Comparison of ENCODE assay signal across 28 mouse cellular contexts in genomic region chr11:34035909-34036658, GRCm38 (mm10). TPM values are rescaled to one million over a fixed set of nuclear protein-coding genes. Genes with fewer than 3 reads are reported as not detected.
DNase-seq lines count a peak whose midpoint lies in the region; ATAC-seq and TF ChIP-seq lines count a peak whose summit lies in the region.
"Had no signal": no experiment of that assay in that cellular context is flagged by ENCODE, and none has a peak within 500 bp of the region (broad histone marks: within the 10 kb centered on the region; RNA-seq: fewer than 3 reads in every experiment).

No protein-coding gene starts in this region.

- in situ Hi-C loops in CH12.LX (cut with MboI; ENCODE audit: low pct_ligation_motif_present, low pct_unique_long_range_greater_than_20kb, low sequenced_read_pairs), result no loop called here

- no peak for TF ChIP-seq POLR2A in CH12.LX (IDR thresholded peaks at IDR 0.05; ENCODE audit: low read depth, low read length)

- no peaks in the 10 kb centered on the region for H3K36me3 ChIP-seq in CH12.LX (replicated peaks in 1 of 2; ENCODE audit: control insufficient read depth in 1 of 2, insufficient read depth in 1 of 2, low read length in 1 of 2)
- H3K36me3 ChIP-seq: embryonic facial prominence, embryonic 13.5 days; forebrain, embryonic 12.5 days; kidney, embryonic 15.5 days; limb, embryonic 15.5 days; liver, embryonic 15.5 days; midbrain, embryonic 13.5 days; neural tube, embryonic 13.5 days had no signal

- H3K9me3 ChIP-seq in CH12.LX (replicated peaks; ENCODE audit: low read length), result no peaks in the 10 kb centered on the region
- H3K9me3 ChIP-seq: embryonic facial prominence, embryonic 13.5 days; forebrain, embryonic 12.5 days; kidney, embryonic 15.5 days; limb, embryonic 15.5 days; liver, embryonic 15.5 days; megakaryocyte, embryonic 14.5 days; midbrain, embryonic 13.5 days; neural tube, embryonic 13.5 days had no signal

- ATAC-seq in megakaryocyte progenitor cell, adult 5-6 weeks (replicated peaks; ENCODE audit: poor library complexity), result peak; percentile 45
- ATAC-seq: hindbrain, postnatal 0 days; midbrain, embryonic 13.5 days had no signal

- peak; percentile 3 to 7 for DNase-seq in cerebellum, postnatal 14 days
- no peak for DNase-seq in cerebellum, postnatal 36 days
- peak; percentile 74 for DNase-seq in CD4-positive helper T cell, adult 2 months (ENCODE audit: low read depth, low spot score)
- peak; percentile 67 for DNase-seq in CH12.LX (ENCODE audit: extremely low read depth)
- no peak for DNase-seq in right cerebral cortex, adult 2 months (ENCODE audit: low spot score in 2 of 2)
- no peak for DNase-seq in spleen, postnatal 14 days (ENCODE audit: low spot score in 2 of 2)
- no peak for DNase-seq in thymus, postnatal 4 days
- DNase-seq: cerebellum, adult 11 months; cerebellum, adult 9-11 months; embryo, embryonic 11 days; gastrocnemius, postnatal 25 days; kidney, adult 11 months; layer of hippocampus, adult 9-11 months; left cerebral cortex, postnatal 4 days; right cerebral cortex, adult 18-20 months had no signal

- no peaks in the 10 kb centered on the region for H3K79me2 ChIP-seq in CH12.LX (replicated peaks; ENCODE audit: control insufficient read depth, extremely low read depth, insufficient read depth, poor library complexity, severe bottlenecking)

- 0 out of 2 replicates have a peak, but pooled peaks have one; percentile 30 for TF ChIP-seq EP300 in CH12.LX (IDR thresholded peaks at IDR 0.05; ENCODE audit: low read length)

- TF ChIP-seq RAD21 in CH12.LX (IDR thresholded peaks at IDR 0.05; ENCODE audit: low read depth, low read length), result no peak

- H3K4me3 ChIP-seq in CH12.LX (replicated peaks in 1 of 3; ENCODE audit: low read depth in 2 of 3, low read length in 2 of 3, poor library complexity in 1 of 3), result no peak overlapping the region
- H3K4me3 ChIP-seq: embryonic facial prominence, embryonic 13.5 days; erythroblast, embryonic 14.5 days; forebrain, embryonic 12.5 days; kidney, embryonic 15.5 days; limb, embryonic 15.5 days; liver, embryonic 15.5 days; megakaryocyte, embryonic 14.5 days; midbrain, embryonic 13.5 days; neural tube, embryonic 13.5 days had no signal

- no peaks in the 10 kb centered on the region for H3K27me3 ChIP-seq in CH12.LX (replicated peaks)
- H3K27me3 ChIP-seq: embryonic facial prominence, embryonic 13.5 days; forebrain, embryonic 12.5 days; kidney, embryonic 15.5 days; limb, embryonic 15.5 days; liver, embryonic 15.5 days; megakaryocyte, embryonic 14.5 days; midbrain, embryonic 13.5 days; neural tube, embryonic 13.5 days had no signal

- no peak for TF ChIP-seq CTCF in CH12.LX (conservative IDR thresholded peaks at IDR 0.05 in 1 of 2, IDR thresholded peaks at IDR 0.05 in 1 of 2; ENCODE audit: low read depth in 2 of 2, low read length in 2 of 2)

- peaks cover 46 to 53% of the 10 kb centered on the region in 2 experiments for H3K4me1 ChIP-seq in CH12.LX (ENCODE audit: control insufficient read depth in 1 of 2, insufficient read depth in 2 of 2)
- H3K4me1 ChIP-seq: embryonic facial prominence, embryonic 13.5 days; forebrain, embryonic 12.5 days; kidney, embryonic 15.5 days; limb, embryonic 15.5 days; midbrain, embryonic 13.5 days; neural tube, embryonic 13.5 days had no signal

- dilution Hi-C loops in CH12.LX (cut with MboI; ENCODE audit: extremely low pct_ligation_motif_present, extremely low pct_unique_long_range_greater_than_20kb, low sequenced_read_pairs), result no loop called here

- H3K27ac ChIP-seq in CH12.LX (ENCODE audit: insufficient read depth, low read depth), result peak overlapping the region; percentile 40; the same call in 1 of the 2 replicates
- H3K27ac ChIP-seq: embryonic facial prominence, embryonic 13.5 days; forebrain, embryonic 12.5 days; hindbrain, postnatal 0 days; kidney, embryonic 15.5 days; limb, embryonic 15.5 days; liver, embryonic 15.5 days; midbrain, embryonic 13.5 days; neural tube, embryonic 13.5 days; stomach, postnatal 0 days had no signal

- H3K9ac ChIP-seq in CH12.LX (ENCODE audit: insufficient read depth, low read depth), result no peak overlapping the region
- H3K9ac ChIP-seq: embryonic facial prominence, embryonic 13.5 days; forebrain, embryonic 12.5 days; kidney, embryonic 15.5 days; limb, embryonic 15.5 days; liver, embryonic 15.5 days; midbrain, embryonic 13.5 days; neural tube, embryonic 13.5 days had no signal

- no peak overlapping the region for H3K4me2 ChIP-seq in CH12.LX (ENCODE audit: insufficient read depth, low read depth, poor library complexity, severe bottlenecking)
- H3K4me2 ChIP-seq: embryonic facial prominence, embryonic 13.5 days; forebrain, embryonic 12.5 days; kidney, embryonic 15.5 days; limb, embryonic 15.5 days; liver, embryonic 15.5 days; midbrain, embryonic 13.5 days; neural tube, embryonic 13.5 days had no signal

TF ChIP-seq in CH12.LX, 34 proteins besides CTCF, POLR2A, EP300 and RAD21:
- no peak for TF ChIP-seq RCOR1 (conservative IDR thresholded peaks at IDR 0.05; ENCODE audit: low read depth, low read length)
- TF ChIP-seq ZNF384 (IDR thresholded peaks at IDR 0.05; ENCODE audit: low read depth, low read length), result no peak
- TF ChIP-seq SIN3A (IDR thresholded peaks at IDR 0.05; ENCODE audit: low read length), result peak; percentile 52; the same call in 1 of the 2 replicates
- TF ChIP-seq GABPA (IDR thresholded peaks at IDR 0.05; ENCODE audit: insufficient replicate concordance, low read depth, low read length), result no peak
- TF ChIP-seq CHD2 (IDR thresholded peaks at IDR 0.05; ENCODE audit: low read length), result no peak
- no peak for TF ChIP-seq ZC3H11A (IDR thresholded peaks at IDR 0.05; ENCODE audit: low read depth, low read length)
- peak; percentile 35 for TF ChIP-seq ELF1 (IDR thresholded peaks at IDR 0.05; ENCODE audit: low read depth, low read length)
- peak; percentile 35; the same call in 1 of the 2 replicates for TF ChIP-seq TCF12 (IDR thresholded peaks at IDR 0.05; ENCODE audit: low read depth, low read length)
- TF ChIP-seq UBTF (IDR thresholded peaks at IDR 0.05; ENCODE audit: low read depth, low read length), result no peak
- peak; percentile 61; the same call in 1 of the 2 replicates for TF ChIP-seq IRF4 (IDR thresholded peaks at IDR 0.05; ENCODE audit: low read depth, low read length)
- 0 out of 2 replicates have a peak, but pooled peaks have one; percentile 8 for TF ChIP-seq NRF1 (IDR thresholded peaks at IDR 0.05; ENCODE audit: low read depth, low read length)
- TF ChIP-seq USF2 (conservative IDR thresholded peaks at IDR 0.05; ENCODE audit: low read depth, low read length), result no peak
- TF ChIP-seq MAZ (IDR thresholded peaks at IDR 0.05; ENCODE audit: low read depth, low read length), result no peak
- TF ChIP-seq HCFC1 (IDR thresholded peaks at IDR 0.05; ENCODE audit: low read depth, low read length), result no peak
- peak; percentile 38 for TF ChIP-seq BHLHE40 (IDR thresholded peaks at IDR 0.05; ENCODE audit: low read depth, low read length)
- TF ChIP-seq ZMIZ1 (IDR thresholded peaks at IDR 0.05; ENCODE audit: low read depth, low read length), result peak; percentile 50; the same call in 1 of the 2 replicates
- TF ChIP-seq E2F4 (IDR thresholded peaks at IDR 0.05; ENCODE audit: insufficient replicate concordance, low read depth, low read length), result no peak
- TF ChIP-seq JUND (conservative IDR thresholded peaks at IDR 0.05; ENCODE audit: low read depth, low read length), result no peak
- TF ChIP-seq USF1 (IDR thresholded peaks at IDR 0.05; ENCODE audit: low read depth, low read length), result no peak
- TF ChIP-seq MEF2A (IDR thresholded peaks at IDR 0.05; ENCODE audit: borderline replicate concordance, low read depth, low read length), result no peak
- no peak for TF ChIP-seq ZKSCAN1 (IDR thresholded peaks at IDR 0.05; ENCODE audit: borderline replicate concordance, low read depth, low read length)
- no peak for TF ChIP-seq SMC3 (IDR thresholded peaks at IDR 0.05; ENCODE audit: low read depth, low read length)
- 0 out of 2 replicates have a peak, but pooled peaks have one; percentile 7 for TF ChIP-seq MAX (IDR thresholded peaks at IDR 0.05; ENCODE audit: low read length)
- no peak for TF ChIP-seq MYC (IDR thresholded peaks at IDR 0.05; ENCODE audit: low read depth, low read length)
- no peak for TF ChIP-seq PAX5 (IDR thresholded peaks at IDR 0.05; ENCODE audit: low read length)
- TF ChIP-seq MAFK (IDR thresholded peaks at IDR 0.05; ENCODE audit: insufficient replicate concordance, low read length), result no peak
- peak; percentile 78 for TF ChIP-seq JUN (IDR thresholded peaks at IDR 0.05; ENCODE audit: insufficient read depth, low read depth, low read length)
- TF ChIP-seq MXI1 (IDR thresholded peaks at IDR 0.05; ENCODE audit: low read depth, low read length), result peak; percentile 44; the same call in 1 of the 2 replicates
- TF ChIP-seq NELFE (IDR thresholded peaks at IDR 0.05; ENCODE audit: low read depth, low read length), result no peak
- TF ChIP-seq CHD1 (IDR thresholded peaks at IDR 0.05; ENCODE audit: low read depth, low read length), result peak; percentile 67; the same call in 1 of the 2 replicates
- TF ChIP-seq TBP (conservative IDR thresholded peaks at IDR 0.05; ENCODE audit: low read depth, low read length), result no peak
- no peak for TF ChIP-seq KAT2A (IDR thresholded peaks at IDR 0.05; ENCODE audit: insufficient replicate concordance, low read length)
- TF ChIP-seq POLR2AphosphoS2 (IDR thresholded peaks at IDR 0.05; ENCODE audit: low read depth, low read length), result no peak
- TF ChIP-seq ETS1 (conservative IDR thresholded peaks at IDR 0.05; ENCODE audit: low read depth, low read length), result peak; percentile 90

RNA-seq across cellular contexts. Expression of gene Lcp2, which starts 10.6 kb away (rescaled TPM):
- 18.3 and 19.4 TPM in 2 replicates for total RNA-seq in CH12.LX (2012; rRNA removed)
- 5.9 and 24.0 TPM in 2 replicates for total RNA-seq in CH12.LX (2014; rRNA removed)
- 18.7 and 20.1 TPM in 2 replicates for polyA plus RNA-seq in CH12.LX (2012; ENCODE audit: insufficient read length, low read depth)
- 67.6 and 73.6 TPM in 2 replicates for total RNA-seq in megakaryocyte progenitor cell, adult 5-6 weeks (2015)
- total RNA-seq in megakaryocyte progenitor cell, adult 5-6 weeks (2017), result 26.1 and 29.5 TPM in 2 replicates
- polyA plus RNA-seq: C2C12 had no signal

RNA-seq across cellular contexts. Expression of gene Kcnip1, which starts 43.1 kb away (rescaled TPM):
- total RNA-seq in CH12.LX (2012; rRNA removed) (0.04 TPM in 2 replicates), CH12.LX (2014; rRNA removed) (0.14 TPM in 1 of 2 replicates, not detected in the other)
- 0.17 TPM in 1 of 2 replicates, not detected in the other for polyA plus RNA-seq in CH12.LX (2012; ENCODE audit: insufficient read length, low read depth)
- total RNA-seq in megakaryocyte progenitor cell, adult 5-6 weeks (2015), result not detected in 2 replicates
- not detected in 2 replicates for total RNA-seq in megakaryocyte progenitor cell, adult 5-6 weeks (2017)
- total RNA-seq: gastrocnemius, postnatal 25 days had no signal
- polyA plus RNA-seq: C2C12; erythroblast, embryonic 14.5 days had no signal

Comparison
In these comparisons a context has a peak if more than half of its experiments do, and no peak if none do; other contexts are left out.
1. DNase-seq: peak in cerebellum, postnatal 14 days (2 of 2), CD4-positive helper T cell, adult 2 months (single experiment) and CH12.LX (single experiment); none in cerebellum, postnatal 36 days (0 of 2), right cerebral cortex, adult 2 months (0 of 2), spleen, postnatal 14 days (0 of 2) and thymus, postnatal 4 days (single experiment).